Mouse (Mus musculus) heart, adult 18-20 months (tissue): ENCODE data around the gene Wscd2. TPM values are rescaled to one million over a fixed set of nuclear protein-coding genes. Genes with fewer than 3 reads are reported as not detected.

ENCODE experiments used
- DNase-seq, 2 experiments: peaks; one replicate each; pipeline ENCODE4 v3.0.0; 2021 to 2022; ENCODE audit warnings: mixed read lengths in 1 of 2
- total RNA-seq, 2 experiments: library from RNA; stranded (reverse); gene quantifications; 2 replicates each; pipeline ENCODE4 v1.2.3; 2021

Gene Wscd2
- total RNA-seq, 2 experiments from 2014 or later = 0.22 to 0.23 TPM

- peak; percentile 70 to 84 for DNase-seq
These were observed 121.7 kb downstream of the Wscd2 start for GRCm38 (mm10) chr5:113611771-113612233.

DNA sequence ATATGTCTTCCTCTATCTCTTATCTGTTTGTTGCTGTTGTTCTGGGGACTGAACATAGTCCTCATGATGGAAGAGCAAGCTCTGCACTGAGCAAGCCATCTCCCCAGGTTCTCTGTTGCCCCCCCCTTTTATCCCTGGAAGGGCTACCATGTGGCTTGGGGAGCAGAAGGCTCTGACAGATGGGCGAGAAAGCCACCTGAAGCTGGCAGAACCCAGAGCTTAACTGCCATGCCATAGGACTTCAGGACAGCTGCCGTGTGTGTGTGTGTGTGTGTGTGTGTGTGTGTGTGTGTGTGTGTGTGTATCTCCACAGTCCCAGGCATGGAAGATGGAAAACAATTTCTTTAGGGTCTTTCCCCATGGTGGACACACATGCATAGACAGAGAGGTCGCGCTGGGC lies 128.6 kb downstream of the Wscd2 start:
- no peak for DNase-seq

- no peak for DNase-seq
These were observed 129.0 kb downstream of the Wscd2 start for GRCm38 (mm10) chr5:113619151-113619550.

GRCm38 (mm10) chr5:113620130-113620716 lies 130.1 kb downstream of the Wscd2 start:
- DNase-seq = no peak

- no peak for DNase-seq
These were observed 130.9 kb downstream of the Wscd2 start for GRCm38 (mm10) chr5:113620999-113621398.

DNA sequence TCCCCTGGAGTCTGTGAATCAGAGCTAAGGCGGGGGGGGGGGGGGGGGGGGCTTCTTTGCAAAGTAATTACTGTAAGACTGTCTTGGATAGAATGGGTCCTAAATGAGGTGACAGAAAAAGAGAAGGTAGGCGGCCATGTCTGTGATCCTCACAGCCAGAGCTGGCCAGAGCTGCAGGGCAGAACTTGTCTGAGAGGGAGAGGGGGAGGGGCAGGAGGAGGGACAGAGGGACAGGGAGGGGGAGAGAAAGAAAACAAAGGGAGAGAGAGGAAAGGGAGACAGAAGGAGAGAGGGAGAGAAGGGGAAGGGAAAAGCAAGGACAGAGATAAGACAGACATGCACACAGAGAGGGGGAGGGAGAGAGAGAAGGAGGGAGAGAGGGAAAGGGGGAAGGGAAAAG lies 132.9 kb downstream of the Wscd2 start:
- no peak for DNase-seq

DNA sequence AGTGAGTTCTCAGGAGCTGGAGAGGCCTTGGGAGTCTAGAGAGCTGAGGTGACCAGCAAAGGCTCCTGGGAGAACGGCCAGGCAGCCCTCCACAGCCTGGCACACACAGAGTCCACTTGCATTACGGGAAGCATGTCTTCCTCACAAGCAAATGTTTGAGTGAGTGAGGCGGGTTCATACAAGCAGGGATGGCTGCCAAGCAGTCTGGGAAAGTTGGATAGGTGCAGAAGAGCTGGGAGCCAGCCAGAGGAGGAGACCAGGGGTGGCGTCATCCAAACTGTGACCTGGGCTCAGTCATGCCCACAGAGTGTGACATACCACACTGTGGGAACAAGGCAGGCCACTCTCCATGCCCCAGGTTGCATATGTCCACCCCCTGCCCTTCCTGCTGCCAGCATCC lies 134.9 kb downstream of the Wscd2 start:
- peak; percentile 68 to 71 for DNase-seq

- DNase-seq = no peak
These were observed 136.2 kb downstream of the Wscd2 start for GRCm38 (mm10) chr5:113626352-113626751.

DNA sequence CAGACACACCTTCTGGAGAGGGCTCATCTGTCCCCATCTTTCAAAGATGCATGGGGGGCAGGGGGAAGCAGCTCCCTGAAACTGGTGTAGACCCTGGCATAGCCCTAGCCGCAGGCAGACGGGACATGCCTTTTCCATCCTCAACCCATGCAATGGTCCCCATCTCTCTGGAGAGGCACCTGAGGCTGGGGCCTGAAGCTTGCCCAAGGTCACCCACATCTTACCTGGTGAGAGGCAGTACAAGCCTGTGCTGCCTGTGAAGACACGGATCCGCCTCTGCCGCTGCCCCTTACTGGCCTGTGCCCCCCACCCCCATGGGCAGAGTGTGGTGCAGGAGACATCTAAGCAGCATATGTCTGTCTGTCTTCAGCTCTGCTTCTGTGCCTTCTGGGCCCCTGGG lies 136.9 kb downstream of the Wscd2 start:
- DNase-seq = no peak

DNA sequence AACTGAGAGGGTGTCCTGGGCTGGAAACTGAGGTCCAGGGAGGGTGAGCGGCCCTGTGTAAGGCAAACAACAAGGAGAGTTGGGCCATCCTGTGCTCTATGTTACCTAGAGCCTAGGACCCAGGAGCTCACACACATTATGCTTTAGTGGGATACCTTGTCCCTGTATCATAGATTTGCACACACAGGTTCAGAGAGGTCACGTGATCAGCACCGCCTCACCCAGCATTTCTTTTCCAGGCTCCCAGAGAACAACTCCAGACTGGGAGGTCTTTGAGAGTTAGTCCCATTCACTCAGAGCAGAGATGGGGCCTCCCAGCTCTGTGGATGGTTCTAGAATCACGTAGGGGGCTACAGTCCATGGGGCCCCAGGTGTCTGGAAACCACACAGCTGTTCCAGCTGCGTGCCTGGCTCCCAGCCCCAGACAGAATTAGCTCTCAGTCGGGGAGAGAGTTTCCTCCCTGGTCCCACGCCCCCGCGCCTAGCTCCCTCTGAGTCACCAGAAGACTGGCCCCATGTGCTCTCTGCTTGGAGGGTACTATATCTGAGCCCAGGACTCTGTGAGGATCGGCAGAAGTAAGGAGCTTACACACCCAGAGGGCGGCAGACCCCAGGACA lies 137.8 kb downstream of the Wscd2 start:
- DNase-seq = peak; percentile 70 to 76

- no peak for DNase-seq
These were observed 139.1 kb downstream of the Wscd2 start for GRCm38 (mm10) chr5:113629248-113629647.

GRCm38 (mm10) chr5:113630116-113630515 lies 140.0 kb downstream of the Wscd2 start:
- DNase-seq = no peak

DNA sequence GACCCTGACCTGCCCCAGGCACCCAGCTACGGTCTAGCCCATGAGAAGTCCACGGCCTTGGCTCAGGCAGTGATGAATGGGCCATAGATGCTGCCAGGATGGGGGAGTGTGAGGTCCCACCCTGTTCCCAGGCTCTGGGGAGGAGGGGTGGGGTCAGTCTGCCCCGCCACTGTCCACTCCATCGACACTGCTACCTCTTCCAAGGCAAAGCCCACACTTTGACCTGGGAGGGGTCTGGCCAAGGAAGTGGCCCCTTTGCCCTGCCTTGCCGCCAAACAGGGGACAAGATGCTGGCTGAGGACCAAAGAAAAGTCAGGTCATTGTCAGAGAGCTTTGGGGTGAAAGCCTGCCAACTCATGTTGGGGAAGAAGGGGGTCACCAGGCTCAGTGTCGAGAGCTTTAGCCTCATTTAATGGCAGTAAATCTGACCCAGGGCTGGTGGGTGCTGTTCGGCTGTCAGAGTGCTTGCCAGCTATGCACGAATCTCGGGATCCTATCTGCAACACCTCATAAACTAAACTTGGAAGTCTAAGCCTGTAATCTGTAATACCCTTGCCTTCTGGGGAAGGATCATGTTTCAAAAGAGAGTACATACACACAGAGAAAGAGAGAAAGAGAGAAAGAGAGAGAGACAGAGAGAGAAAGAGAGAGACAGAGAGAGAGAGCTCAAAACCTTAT lies 143.0 kb downstream of the Wscd2 start:
- DNase-seq = peak in 1 of 2 experiments; percentile 67

- peak; percentile 80 to 89 for DNase-seq
These were observed 144.0 kb downstream of the Wscd2 start for GRCm38 (mm10) chr5:113634024-113634651.

DNA sequence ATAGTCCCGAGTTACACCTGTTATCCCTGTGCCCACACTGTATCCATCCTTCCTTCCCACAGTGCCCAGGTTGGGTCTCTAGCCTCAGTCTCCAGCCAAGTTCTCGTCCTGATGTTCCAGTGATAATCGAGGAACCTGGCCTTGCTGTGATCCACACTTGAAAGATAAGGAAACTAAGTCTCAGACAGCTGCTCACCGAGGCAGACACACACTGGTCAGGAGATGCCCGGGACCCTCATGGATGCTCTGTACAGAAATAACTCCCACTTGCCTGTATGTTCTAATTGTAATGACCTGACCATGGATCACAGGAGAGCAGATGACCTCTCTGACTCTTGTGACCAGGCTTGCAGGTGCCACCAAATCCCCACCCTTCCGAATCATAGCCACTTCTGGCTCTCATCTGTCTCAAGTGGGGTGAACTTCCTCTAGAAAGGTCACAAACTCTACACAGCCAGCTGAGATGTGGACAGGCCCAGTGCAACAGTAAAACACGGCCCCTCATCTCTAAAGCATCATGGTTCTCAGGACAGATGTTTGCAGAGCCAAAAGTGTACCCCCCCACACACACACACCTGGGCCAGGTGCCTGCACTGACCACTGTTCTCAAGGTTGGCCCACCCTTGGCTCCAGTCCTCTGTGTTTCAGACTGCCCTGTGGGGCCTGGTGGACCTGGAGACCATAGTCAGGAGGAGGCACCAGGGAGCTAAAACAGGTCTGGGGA lies 144.9 kb downstream of the Wscd2 start:
- DNase-seq = no peak

GRCm38 (mm10) chr5:113635861-113636565 lies 145.9 kb downstream of the Wscd2 start:
- peak in 1 of 2 experiments; percentile 73 for DNase-seq

GRCm38 (mm10) chr5:113637631-113638030 lies 147.5 kb downstream of the Wscd2 start:
- no peak for DNase-seq

DNA sequence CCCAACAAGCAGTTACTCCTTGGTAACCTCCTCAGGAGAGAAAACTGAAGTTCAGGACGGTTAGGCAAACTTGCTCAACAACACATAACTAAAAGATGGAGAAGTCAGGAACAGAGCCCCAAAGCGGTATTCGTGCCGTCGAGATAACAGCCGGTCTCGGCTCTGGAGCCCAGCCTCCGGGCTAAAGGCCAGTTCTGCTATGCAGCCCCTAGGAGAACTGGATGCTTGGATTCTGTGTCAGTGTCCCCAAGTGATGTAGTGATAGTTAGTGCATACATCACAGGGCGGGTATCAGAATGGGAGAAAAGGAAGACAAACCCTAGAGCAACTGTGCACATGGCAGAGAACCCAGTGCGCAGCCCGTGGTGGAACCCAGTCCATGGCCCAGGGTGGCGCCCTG lies 147.9 kb downstream of the Wscd2 start:
- no peak for DNase-seq

- no peak for DNase-seq
These were observed 149.0 kb downstream of the Wscd2 start for GRCm38 (mm10) chr5:113639126-113639525.
